Comparison of ENCODE assay signal across 30 mouse cellular contexts in genomic region chr6:52578322-52578721, GRCm38 (mm10).
A peak's percentile ranks its signal among the peaks of the same experiment; 100 is the strongest.
DNase-seq lines count a peak whose midpoint lies in the region; ATAC-seq and TF ChIP-seq lines count a peak whose summit lies in the region.
"Had no signal": no experiment of that assay in that cellular context is flagged by ENCODE, and none has a peak within 500 bp of the region (broad histone marks: within the 10 kb centered on the region; RNA-seq: fewer than 3 reads in every experiment).

No protein-coding gene starts in this region.

- intact Hi-C loops in gastrocnemius, postnatal 14 days (cut with DNase I; ENCODE audit: low total_unique reads): no loop called here

- no peak for TF ChIP-seq POLR2A in CH12.LX (IDR thresholded peaks at IDR 0.05; ENCODE audit: low read depth, low read length)

- H3K27ac ChIP-seq in CH12.LX (ENCODE audit: insufficient read depth, low read depth): no peak overlapping the region
- H3K27ac ChIP-seq in limb, embryonic 10.5 days: no peak overlapping the region
- no peak overlapping the region for H3K27ac ChIP-seq in intestine, embryonic 16.5 days (ENCODE audit: low read length)
- H3K27ac ChIP-seq: forebrain, embryonic 13.5 days; hindbrain, embryonic 10.5 days; hindbrain, embryonic 15.5 days; liver, embryonic 14.5 days; macrophage; stomach, embryonic 15.5 days had no signal

- TF ChIP-seq EP300 in CH12.LX (IDR thresholded peaks at IDR 0.05; ENCODE audit: low read length): no peak; the same call in 1 of the 2 replicates

- dilution Hi-C loops in CH12.LX (cut with MboI; ENCODE audit: extremely low pct_ligation_motif_present, extremely low pct_unique_long_range_greater_than_20kb, low sequenced_read_pairs): no loop called here

- H3K79me2 ChIP-seq in CH12.LX (replicated peaks; ENCODE audit: control insufficient read depth, extremely low read depth, insufficient read depth, poor library complexity, severe bottlenecking): no peaks in the 10 kb centered on the region

- in situ Hi-C loops in CH12.LX (cut with MboI; ENCODE audit: low pct_ligation_motif_present, low pct_unique_long_range_greater_than_20kb, low sequenced_read_pairs): loop anchor here (25.0 kb wide), 1 partner anchor 291 kb away; no protein-coding TSS in a partner anchor

- H3K4me1 ChIP-seq in CH12.LX (ENCODE audit: control insufficient read depth in 1 of 2, insufficient read depth in 2 of 2): peaks cover 0 to 27% of the 10 kb centered on the region in 2 experiments; a peak in 2 of 4 replicates
- peaks cover 42% of the 10 kb centered on the region for H3K4me1 ChIP-seq in limb, embryonic 10.5 days
- H3K4me1 ChIP-seq in intestine, embryonic 16.5 days (ENCODE audit: control insufficient read depth, insufficient read depth, low read length): 0 out of 2 replicates have a peak, but pooled peaks cover 3% of the 10 kb centered on the region
- H3K4me1 ChIP-seq: forebrain, embryonic 13.5 days; hindbrain, embryonic 10.5 days; stomach, embryonic 15.5 days had no signal

- no peak for ATAC-seq in intestine, embryonic 16.5 days
- ATAC-seq: forebrain, embryonic 13.5 days; intestine, postnatal 0 days had no signal

- TF ChIP-seq RAD21 in CH12.LX (IDR thresholded peaks at IDR 0.05; ENCODE audit: low read depth, low read length): no peak

- 49% methylated on average over 2 of the region's 2 CpGs for WGBS in limb, embryonic 10.5 days
- WGBS in intestine, embryonic 16.5 days: 65% methylated on average over 2 of the region's 2 CpGs

- no peaks in the 10 kb centered on the region for H3K27me3 ChIP-seq in CH12.LX (replicated peaks)
- H3K27me3 ChIP-seq in limb, embryonic 10.5 days (ENCODE audit: low read depth, poor library complexity, severe bottlenecking): peaks cover 6% of the 10 kb centered on the region
- no peaks in the 10 kb centered on the region for H3K27me3 ChIP-seq in intestine, embryonic 16.5 days (replicated peaks; ENCODE audit: control insufficient read depth, insufficient read depth, low read length)
- H3K27me3 ChIP-seq: stomach, embryonic 15.5 days had no signal

- peak; percentile 10 for DNase-seq in 3134 (ENCODE audit: extremely low read depth, insufficient read length, low spot score)
- DNase-seq in 416B (ENCODE audit: low read depth): peak; percentile 83
- peak; percentile 64 for DNase-seq in CH12.LX (ENCODE audit: extremely low read depth)
- DNase-seq in induced T-regulatory cell, adult 2 months (ENCODE audit: low read depth): peak; percentile 53
- no peak for DNase-seq in limb, embryonic 10.5 days (ENCODE audit: low spot score)
- no peak for DNase-seq in gastrocnemius, postnatal 14 days
- DNase-seq: adrenal gland, adult 8-10 months; cerebellum, adult 11 months; cerebellum, adult 9-10 months; cerebellum, postnatal 36 days; gastrocnemius, postnatal 36 days; heart, postnatal 14 days; kidney, adult 9 months; kidney, postnatal 10 days; layer of hippocampus, postnatal 36 days; liver; lung, adult 2 months; lung, postnatal 10 days; midbrain, embryonic 14.5 days; right cerebral cortex, postnatal 25 days; thymus, postnatal 36 days had no signal

- H3K9ac ChIP-seq in CH12.LX (ENCODE audit: insufficient read depth, low read depth): no peak overlapping the region
- H3K9ac ChIP-seq in intestine, embryonic 16.5 days (ENCODE audit: low read depth, low read length): no peak overlapping the region
- H3K9ac ChIP-seq: forebrain, embryonic 13.5 days; hindbrain, embryonic 15.5 days; liver, embryonic 14.5 days; stomach, embryonic 15.5 days had no signal

- no peak overlapping the region for H3K4me2 ChIP-seq in CH12.LX (ENCODE audit: insufficient read depth, low read depth, poor library complexity, severe bottlenecking)
- H3K4me2 ChIP-seq in intestine, embryonic 16.5 days (ENCODE audit: low read depth, low read length): no peak overlapping the region
- H3K4me2 ChIP-seq: forebrain, embryonic 13.5 days; hindbrain, embryonic 15.5 days; stomach, embryonic 15.5 days had no signal

- H3K9me3 ChIP-seq in CH12.LX (replicated peaks; ENCODE audit: low read length): no peaks in the 10 kb centered on the region
- no peaks in the 10 kb centered on the region for H3K9me3 ChIP-seq in limb, embryonic 10.5 days (replicated peaks)
- no peaks in the 10 kb centered on the region for H3K9me3 ChIP-seq in intestine, embryonic 16.5 days (ENCODE audit: control insufficient read depth, low read length)
- H3K9me3 ChIP-seq: forebrain, embryonic 13.5 days; G1E; hindbrain, embryonic 10.5 days; hindbrain, embryonic 15.5 days; stomach, embryonic 15.5 days had no signal

- peaks cover 0 to 17% of the 10 kb centered on the region in 2 experiments for H3K36me3 ChIP-seq in CH12.LX (replicated peaks in 1 of 2; ENCODE audit: control insufficient read depth in 1 of 2, insufficient read depth in 1 of 2, low read length in 1 of 2)
- no peaks in the 10 kb centered on the region for H3K36me3 ChIP-seq in limb, embryonic 10.5 days
- H3K36me3 ChIP-seq in intestine, embryonic 16.5 days (ENCODE audit: control insufficient read depth, insufficient read depth, low read length): no peaks in the 10 kb centered on the region
- H3K36me3 ChIP-seq: hindbrain, embryonic 10.5 days; hindbrain, embryonic 15.5 days; stomach, embryonic 15.5 days had no signal

- no peak for TF ChIP-seq CTCF in CH12.LX (conservative IDR thresholded peaks at IDR 0.05 in 1 of 2, IDR thresholded peaks at IDR 0.05 in 1 of 2; ENCODE audit: low read depth in 2 of 2, low read length in 2 of 2)

- no peak overlapping the region for H3K4me3 ChIP-seq in CH12.LX (replicated peaks in 1 of 3; ENCODE audit: low read depth in 2 of 3, low read length in 2 of 3, poor library complexity in 1 of 3)
- H3K4me3 ChIP-seq in limb, embryonic 10.5 days: no peak overlapping the region
- H3K4me3 ChIP-seq in intestine, embryonic 16.5 days (ENCODE audit: low read length): no peak overlapping the region
- H3K4me3 ChIP-seq: forebrain, embryonic 13.5 days; hindbrain, embryonic 10.5 days; hindbrain, embryonic 15.5 days; stomach, embryonic 15.5 days had no signal

TF ChIP-seq in CH12.LX, 34 proteins besides CTCF, POLR2A, EP300 and RAD21:
- TF ChIP-seq UBTF (IDR thresholded peaks at IDR 0.05; ENCODE audit: low read depth, low read length): no peak
- TF ChIP-seq SMC3 (IDR thresholded peaks at IDR 0.05; ENCODE audit: low read depth, low read length): no peak
- no peak; the same call in 1 of the 2 replicates for TF ChIP-seq MYC (IDR thresholded peaks at IDR 0.05; ENCODE audit: low read depth, low read length)
- TF ChIP-seq ZNF384 (IDR thresholded peaks at IDR 0.05; ENCODE audit: low read depth, low read length): peak; percentile 44
- TF ChIP-seq JUN (IDR thresholded peaks at IDR 0.05; ENCODE audit: insufficient read depth, low read depth, low read length): peak; percentile 63
- TF ChIP-seq USF1 (IDR thresholded peaks at IDR 0.05; ENCODE audit: low read depth, low read length): no peak
- TF ChIP-seq PAX5 (IDR thresholded peaks at IDR 0.05; ENCODE audit: low read length): no peak
- TF ChIP-seq CHD2 (IDR thresholded peaks at IDR 0.05; ENCODE audit: low read length): no peak
- TF ChIP-seq BHLHE40 (IDR thresholded peaks at IDR 0.05; ENCODE audit: low read depth, low read length): peak; percentile 87
- TF ChIP-seq ELF1 (IDR thresholded peaks at IDR 0.05; ENCODE audit: low read depth, low read length): no peak
- TF ChIP-seq NRF1 (IDR thresholded peaks at IDR 0.05; ENCODE audit: low read depth, low read length): no peak
- TF ChIP-seq JUND (conservative IDR thresholded peaks at IDR 0.05; ENCODE audit: low read depth, low read length): peak; percentile 75
- TF ChIP-seq KAT2A (IDR thresholded peaks at IDR 0.05; ENCODE audit: insufficient replicate concordance, low read length): no peak
- no peak for TF ChIP-seq USF2 (conservative IDR thresholded peaks at IDR 0.05; ENCODE audit: low read depth, low read length)
- no peak for TF ChIP-seq TCF12 (IDR thresholded peaks at IDR 0.05; ENCODE audit: low read depth, low read length)
- TF ChIP-seq TBP (conservative IDR thresholded peaks at IDR 0.05; ENCODE audit: low read depth, low read length): no peak
- no peak for TF ChIP-seq ZKSCAN1 (IDR thresholded peaks at IDR 0.05; ENCODE audit: borderline replicate concordance, low read depth, low read length)
- TF ChIP-seq RCOR1 (conservative IDR thresholded peaks at IDR 0.05; ENCODE audit: low read depth, low read length): no peak
- TF ChIP-seq POLR2AphosphoS2 (IDR thresholded peaks at IDR 0.05; ENCODE audit: low read depth, low read length): no peak
- TF ChIP-seq MAFK (IDR thresholded peaks at IDR 0.05; ENCODE audit: insufficient replicate concordance, low read length): no peak
- TF ChIP-seq ETS1 (conservative IDR thresholded peaks at IDR 0.05; ENCODE audit: low read depth, low read length): peak; percentile 81
- no peak for TF ChIP-seq NELFE (IDR thresholded peaks at IDR 0.05; ENCODE audit: low read depth, low read length)

Comparison
In these comparisons a context has a peak if more than half of its experiments do, and no peak if none do; other contexts are left out.
1. DNase-seq: peak in 3134 (single experiment), 416B (single experiment), CH12.LX (single experiment) and induced T-regulatory cell, adult 2 months (single experiment); none in limb, embryonic 10.5 days (single experiment) and gastrocnemius, postnatal 14 days (single experiment).